Mouse (Mus musculus) Patski (cell line): ENCODE measurements around the gene AL732309.1. TPM values are rescaled to one million over a fixed set of nuclear protein-coding genes. Genes with fewer than 3 reads are reported as not detected.

Experiments used
- ATAC-seq: fragments of 100-300 bp; one replicate; pipeline ENCODE4 v1.8.0; 2021
- CTCF ChIA-PET: fragments of 350-600 bp; sonication (Branson Sonifier 250); formaldehyde crosslinking; loops from one replicate; lab custom pipeline; 2022; ENCODE audit warnings: inconsistent platforms; lab: Charles Lee
- POLR2A ChIA-PET: fragments of 350-600 bp; sonication (Branson Sonifier 250); formaldehyde crosslinking; loops from one replicate; lab custom pipeline; 2022; ENCODE audit warnings: antibody characterized with exemption, inconsistent platforms; lab: Charles Lee
- DNase-seq: peaks from one replicate; pipeline ENCODE4 v3.0.0-alpha.2; 2011; ENCODE audit warnings: low read depth, low spot score
- H3K27me3 ChIP-seq: fragments of 371-371 bp; one replicate; pipeline ENCODE4 v1.5.1; 2021
- CTCF ChIP-seq: fragments of 100-300 bp; IDR thresholded peaks from one replicate; pipeline ENCODE4 v1.5.1; 2021
- in situ Hi-C: fragments of 300-500 bp; cut with MboI; formaldehyde crosslinking; loops from 3 replicates; pipeline ENCODE4 v1.11.1; 2018; ENCODE audit warnings: low pct_unique_long_range_greater_than_20kb, mixed read lengths
- polyA plus RNA-seq: library from polyadenylated mRNA; unstranded; gene quantifications from one replicate; pipeline ENCODE4 v1.2.3, GENCODE M21; 2021

Gene AL732309.1
- 5.0 TPM for polyA plus RNA-seq

DNA sequence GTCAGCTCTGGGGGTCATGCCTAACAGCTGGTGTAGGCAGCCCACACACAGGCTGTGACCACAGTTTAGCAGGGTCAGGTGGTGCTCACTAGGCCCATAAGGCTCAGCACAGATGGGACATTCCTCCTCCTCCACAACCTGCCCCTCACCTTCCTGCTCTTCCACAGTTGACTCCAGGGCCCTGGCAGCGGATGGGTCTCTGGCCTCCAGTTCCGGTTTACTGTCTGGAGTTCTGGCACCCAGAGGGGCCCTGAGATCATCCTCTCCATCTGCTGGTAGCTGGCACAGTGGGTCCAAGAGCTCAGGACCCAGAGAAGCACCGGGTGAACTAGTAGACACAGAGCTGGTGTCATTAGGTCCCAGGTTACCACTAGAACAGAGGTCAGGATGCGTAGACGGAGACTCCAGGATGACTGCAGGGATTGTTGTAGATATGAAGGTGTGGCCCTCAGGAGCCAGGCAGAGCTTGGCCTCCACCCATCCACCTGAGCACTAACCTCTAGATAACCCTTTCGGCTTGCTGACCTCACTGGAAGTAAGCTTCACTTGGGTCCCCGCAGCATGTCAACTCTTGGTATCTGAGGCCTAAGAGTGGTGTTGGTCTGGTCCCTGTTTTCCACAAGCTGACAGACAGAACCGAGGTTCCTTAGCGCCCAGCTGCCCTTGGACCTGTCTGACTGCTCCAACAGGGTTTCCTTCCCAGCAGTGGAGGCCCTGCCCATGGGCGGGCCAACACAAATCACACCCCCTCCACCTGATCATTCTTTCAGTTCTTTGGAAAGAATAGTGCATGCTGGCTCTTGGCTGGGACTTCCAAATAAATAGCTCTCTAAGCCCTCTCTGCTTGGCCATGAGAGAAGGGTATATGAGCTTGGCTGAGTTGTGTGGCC is at the start of gene AL732309.1:
AL732309.1 (minus strand) TSS at position 681 of the 890 bp plus-strand sequence.
- ATAC-seq (no peak), DNase-seq (no peak)
- ChIA-PET CTCF (interaction anchor here (1.1 to 5.8 kb wide), 3 partner anchors 12 to 33 kb away, joined by 4 to 29 read pairs (median 4); no protein-coding TSS in a partner anchor), POLR2A (interaction anchor here (0.6 kb wide), 1 partner anchor 14 kb away, joined by 3 read pairs; no protein-coding TSS in a partner anchor)
- in situ Hi-C loops: no loop called here
- no peak for TF ChIP-seq CTCF
- H3K27me3 ChIP-seq: peaks cover 7% of the 10 kb centered on the region

DNA sequence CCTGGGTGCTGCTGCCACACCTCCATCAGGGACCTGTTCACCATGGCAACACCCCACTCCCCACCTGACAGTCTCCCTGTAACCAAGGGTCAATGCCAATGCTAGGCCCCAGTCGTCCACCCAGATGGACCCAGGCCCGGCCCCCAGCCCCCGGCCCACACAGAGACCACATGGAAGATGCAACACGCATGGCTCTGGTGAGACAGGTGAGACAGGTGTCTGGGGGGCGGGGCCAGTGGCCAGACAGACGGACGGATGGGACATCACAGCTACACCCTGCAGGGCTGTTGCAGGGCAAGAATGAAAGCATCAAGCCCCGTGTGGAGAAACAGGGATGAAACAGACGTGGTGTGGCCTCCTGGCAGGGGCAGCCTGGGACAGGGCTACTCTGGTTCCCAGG is 47.0 kb upstream of the AL732309.1 start:
- no peak for DNase-seq
- no peak for ATAC-seq
- peaks cover 35% of the 10 kb centered on the region for H3K27me3 ChIP-seq
- CTCF ChIA-PET: interaction anchor here (1.4 kb wide), 2 partner anchors 10 to 12 kb away, joined by 4 to 8 read pairs; no protein-coding TSS in a partner anchor
- in situ Hi-C loops: no loop called here
- POLR2A ChIA-PET: no interaction called here
- no peak for TF ChIP-seq CTCF

DNA sequence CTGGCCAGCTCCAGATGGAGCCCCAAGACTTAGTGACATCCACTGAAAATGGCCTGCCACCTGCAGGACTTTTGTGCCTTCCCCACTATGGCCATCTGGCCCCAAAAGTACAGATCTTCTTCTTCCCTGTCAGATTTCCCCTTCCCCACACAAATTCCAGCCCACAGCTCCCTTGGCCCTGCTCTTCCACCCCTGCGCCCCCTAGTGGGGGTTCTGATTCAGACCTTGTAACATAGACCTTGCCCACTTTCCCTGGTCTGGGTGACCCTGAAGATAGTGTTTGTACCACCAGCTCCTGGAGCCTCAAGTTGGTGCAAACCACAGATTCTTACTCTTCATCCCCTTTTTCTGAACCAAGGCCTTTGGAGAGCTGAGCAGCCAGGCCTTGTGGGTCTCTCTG is 46.2 kb upstream of the AL732309.1 start:
- in situ Hi-C loops: no loop called here
- CTCF ChIA-PET: interaction anchor here (0.8 to 1.8 kb wide), 11 partner anchors 9 to 64 kb away, joined by 3 to 13 read pairs (median 4); partner anchors contain the start of genes Anapc2 and Ssna1
- TF ChIP-seq CTCF: no peak
- POLR2A ChIA-PET: interaction anchor here (0.7 kb wide), 1 partner anchor 25 kb away, joined by 3 read pairs; no protein-coding TSS in a partner anchor
- peaks cover 27% of the 10 kb centered on the region for H3K27me3 ChIP-seq
- ATAC-seq (no peak), DNase-seq (no peak)

DNA sequence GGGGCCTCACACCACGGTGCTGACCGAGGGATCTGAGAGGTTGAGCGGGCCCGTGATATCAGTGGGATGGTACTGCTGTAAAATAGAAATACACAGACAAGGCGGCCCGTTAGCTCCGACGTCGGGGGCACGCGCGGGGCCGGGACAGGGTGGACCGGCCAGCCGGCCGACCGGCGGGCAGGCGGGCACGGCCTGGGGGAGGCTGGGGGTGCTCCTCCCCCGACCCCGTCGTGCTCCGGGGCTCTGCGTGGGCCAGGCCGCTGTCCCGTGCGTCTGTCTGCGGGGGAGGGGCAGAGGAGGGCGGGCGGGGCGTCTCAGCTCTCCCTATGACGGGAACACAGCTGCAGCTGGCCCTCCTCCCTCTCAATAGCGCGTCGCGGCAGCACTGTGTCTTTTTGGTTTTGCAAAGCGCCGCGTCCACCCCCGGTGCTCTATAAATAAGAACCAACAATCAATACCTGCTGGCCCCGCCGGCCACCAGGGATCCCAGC is 45.4 kb upstream of the AL732309.1 start:
- peaks cover 20% of the 10 kb centered on the region for H3K27me3 ChIP-seq

DNA sequence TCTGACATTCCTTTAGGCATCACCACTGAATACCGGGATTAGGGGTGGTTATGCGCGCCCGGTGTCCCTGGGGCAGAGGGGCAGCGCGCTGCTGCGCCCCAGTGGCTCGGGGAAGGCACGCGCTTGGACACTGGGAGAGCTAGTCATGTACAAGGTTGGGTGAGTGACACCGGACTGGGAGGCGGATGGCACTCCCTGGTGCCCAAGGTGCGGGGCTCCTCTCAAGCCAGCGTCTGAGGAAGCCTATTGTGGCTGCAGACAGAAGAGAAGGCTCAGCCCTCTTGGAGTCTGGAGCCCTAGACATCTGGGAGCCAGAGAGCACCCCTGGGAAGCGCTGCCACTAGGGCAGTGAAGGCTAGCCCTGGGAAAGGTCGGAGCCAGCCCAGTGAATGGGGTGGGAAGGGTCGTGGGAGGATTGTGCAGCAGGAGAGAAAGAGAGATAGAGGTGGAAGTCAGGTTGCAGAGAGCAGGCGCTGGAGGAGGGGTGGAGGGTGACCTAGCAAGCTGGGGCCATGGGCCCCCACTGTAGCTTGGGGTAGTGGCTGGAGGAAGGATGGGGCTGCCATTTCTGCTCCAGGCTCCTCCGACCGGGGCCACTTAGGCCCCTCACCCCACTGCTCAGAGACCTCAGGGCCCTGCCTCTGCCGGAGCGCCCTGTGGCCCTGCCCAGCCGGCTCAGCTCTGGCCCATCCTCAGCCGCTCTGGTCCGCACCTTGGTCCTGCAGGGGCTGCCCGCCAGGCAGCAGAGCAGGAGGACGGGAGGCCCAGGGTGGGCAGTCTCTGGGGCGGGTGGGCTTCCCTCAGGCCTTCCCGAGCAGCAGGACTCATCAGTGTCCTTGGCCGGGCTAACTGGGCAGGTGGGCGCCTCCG is 44.8 kb upstream of the AL732309.1 start:
- no peak for TF ChIP-seq CTCF
- ChIA-PET POLR2A (interaction anchor here (1.1 kb wide), 1 partner anchor 20 kb away, joined by 6 read pairs; the partner anchor contains the start of genes Anapc2 and Ssna1), CTCF (interaction anchor here (1.3 to 1.8 kb wide), 5 partner anchors 10 to 63 kb away, joined by 3 to 13 read pairs (median 4); no protein-coding TSS in a partner anchor)
- in situ Hi-C loops: no loop called here
- peaks cover 16% of the 10 kb centered on the region for H3K27me3 ChIP-seq
- DNase-seq: no peak
- no peak for ATAC-seq

More for the DNA sequence above, 45.4 kb upstream of the AL732309.1 start:
- DNase-seq (no peak), ATAC-seq (no peak)
- ChIA-PET POLR2A (no interaction called here), CTCF (interaction anchor here (0.8 to 1.8 kb wide), 12 partner anchors 8 to 64 kb away, joined by 3 to 13 read pairs (median 4); partner anchors contain the start of genes Anapc2 and Ssna1)
- no peak for TF ChIP-seq CTCF
- in situ Hi-C loops: no loop called here

DNA sequence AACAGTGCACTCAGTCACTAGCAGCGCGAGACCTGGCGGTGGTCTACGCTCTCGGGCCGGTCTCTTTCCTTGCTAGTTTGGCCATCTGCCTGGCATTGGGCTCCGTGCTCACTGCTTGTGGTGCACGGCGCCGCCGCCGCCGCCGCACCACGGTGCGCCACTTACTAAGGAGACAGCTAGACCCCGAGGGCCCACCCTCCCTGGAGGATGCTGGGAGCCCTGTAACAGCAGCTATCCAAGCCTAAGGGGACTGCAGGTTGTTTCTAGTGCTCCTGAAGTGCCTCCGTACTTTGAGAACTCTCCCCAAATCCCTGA is 44.1 kb upstream of the AL732309.1 start:
- TF ChIP-seq CTCF: no peak
- H3K27me3 ChIP-seq: peaks cover 12% of the 10 kb centered on the region
- ChIA-PET CTCF (interaction anchor here (1.5 kb wide), 1 partner anchor 62 kb away, joined by 3 read pairs; no protein-coding TSS in a partner anchor), POLR2A (interaction anchor here (1.1 kb wide), 1 partner anchor 19 kb away, joined by 6 read pairs; the partner anchor contains the start of genes Anapc2 and Ssna1)
- DNase-seq (no peak), ATAC-seq (no peak)
- in situ Hi-C loops: no loop called here

DNA sequence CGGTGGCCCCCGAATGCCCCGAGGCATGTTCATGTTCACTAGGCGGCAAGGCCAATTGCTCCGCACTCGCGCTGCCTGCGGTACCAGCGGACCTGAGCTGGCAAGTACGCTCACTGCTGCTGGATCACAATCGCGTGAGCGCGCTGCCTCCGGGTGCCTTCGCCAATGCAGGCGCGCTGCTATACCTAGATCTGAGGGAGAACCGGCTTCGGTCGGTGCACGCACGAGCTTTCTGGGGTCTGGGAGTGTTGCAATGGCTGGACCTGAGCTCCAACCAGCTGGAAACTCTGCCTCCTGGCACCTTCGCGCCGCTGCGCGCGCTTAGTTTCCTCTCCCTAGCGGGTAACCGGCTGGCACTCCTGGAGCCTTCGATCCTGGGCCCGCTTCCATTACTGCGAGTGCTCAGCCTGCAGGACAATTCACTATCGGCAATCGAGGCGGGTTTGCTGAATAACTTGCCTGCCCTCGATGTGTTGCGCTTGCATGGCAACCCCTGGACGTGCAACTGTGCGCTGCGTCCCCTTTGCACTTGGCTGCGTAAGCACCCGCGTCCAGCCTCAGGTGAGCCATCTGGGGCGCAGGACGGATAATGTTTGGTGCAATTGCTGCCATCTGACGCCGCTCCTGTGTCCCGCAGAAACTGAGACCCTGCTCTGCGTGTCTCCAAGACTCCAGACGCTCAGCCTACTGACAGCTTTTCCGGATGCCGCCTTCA is 43.6 kb upstream of the AL732309.1 start:
- H3K27me3 ChIP-seq: peaks cover 7% of the 10 kb centered on the region
- in situ Hi-C loops: no loop called here
- no peak for TF ChIP-seq CTCF
- POLR2A ChIA-PET: interaction anchor here (1.1 kb wide), 1 partner anchor 18 kb away, joined by 6 read pairs; the partner anchor contains the start of genes Anapc2 and Ssna1
- DNase-seq (no peak), ATAC-seq (no peak)
- CTCF ChIA-PET: interaction anchor here (1.5 to 3.3 kb wide), 3 partner anchors 12 to 62 kb away, joined by 3 to 12 read pairs (median 4); no protein-coding TSS in a partner anchor

DNA sequence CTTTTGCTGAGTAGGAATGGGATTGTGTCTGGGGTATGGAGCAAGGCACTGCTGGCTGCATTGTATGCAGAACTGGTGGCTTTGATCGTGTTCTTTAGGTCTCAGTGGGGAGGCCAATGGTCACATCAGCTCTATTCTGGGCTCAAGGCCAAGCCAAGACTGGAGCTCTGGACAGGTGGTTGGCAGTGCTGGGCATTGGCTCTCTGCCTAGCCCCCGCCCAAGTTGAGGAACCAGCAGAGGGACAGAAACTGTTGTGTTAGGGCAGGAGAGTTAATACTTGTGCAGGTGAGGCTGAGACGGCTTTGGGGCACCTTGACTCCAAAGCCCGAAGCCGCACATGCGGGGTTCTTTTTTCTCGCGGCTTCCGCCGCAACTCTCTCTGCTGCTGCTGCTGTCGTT is 43.0 kb upstream of the AL732309.1 start, which contains the start of gene Lrrc26:
Lrrc26 (plus strand) TSS at position 265 of the 400 bp plus-strand sequence.
- no peak for TF ChIP-seq CTCF
- ChIA-PET CTCF (interaction anchor here (1.5 to 3.3 kb wide), 3 partner anchors 11 to 61 kb away, joined by 4 to 12 read pairs (median 7); no protein-coding TSS in a partner anchor), POLR2A (no interaction called here)
- in situ Hi-C loops: no loop called here
- ATAC-seq (no peak), DNase-seq (no peak)
- peaks cover 1% of the 10 kb centered on the region for H3K27me3 ChIP-seq
